Mouse (Mus musculus) natural killer cell, adult 2 months (primary cell): ENCODE data around the gene Stk16.

ENCODE experiments used
- DNase-seq, 2 experiments: peaks; one replicate each; pipeline ENCODE4 v3.0.0; 2022; ENCODE audit warnings: low spot score in 2 of 2

Stk16 gene

DNA sequence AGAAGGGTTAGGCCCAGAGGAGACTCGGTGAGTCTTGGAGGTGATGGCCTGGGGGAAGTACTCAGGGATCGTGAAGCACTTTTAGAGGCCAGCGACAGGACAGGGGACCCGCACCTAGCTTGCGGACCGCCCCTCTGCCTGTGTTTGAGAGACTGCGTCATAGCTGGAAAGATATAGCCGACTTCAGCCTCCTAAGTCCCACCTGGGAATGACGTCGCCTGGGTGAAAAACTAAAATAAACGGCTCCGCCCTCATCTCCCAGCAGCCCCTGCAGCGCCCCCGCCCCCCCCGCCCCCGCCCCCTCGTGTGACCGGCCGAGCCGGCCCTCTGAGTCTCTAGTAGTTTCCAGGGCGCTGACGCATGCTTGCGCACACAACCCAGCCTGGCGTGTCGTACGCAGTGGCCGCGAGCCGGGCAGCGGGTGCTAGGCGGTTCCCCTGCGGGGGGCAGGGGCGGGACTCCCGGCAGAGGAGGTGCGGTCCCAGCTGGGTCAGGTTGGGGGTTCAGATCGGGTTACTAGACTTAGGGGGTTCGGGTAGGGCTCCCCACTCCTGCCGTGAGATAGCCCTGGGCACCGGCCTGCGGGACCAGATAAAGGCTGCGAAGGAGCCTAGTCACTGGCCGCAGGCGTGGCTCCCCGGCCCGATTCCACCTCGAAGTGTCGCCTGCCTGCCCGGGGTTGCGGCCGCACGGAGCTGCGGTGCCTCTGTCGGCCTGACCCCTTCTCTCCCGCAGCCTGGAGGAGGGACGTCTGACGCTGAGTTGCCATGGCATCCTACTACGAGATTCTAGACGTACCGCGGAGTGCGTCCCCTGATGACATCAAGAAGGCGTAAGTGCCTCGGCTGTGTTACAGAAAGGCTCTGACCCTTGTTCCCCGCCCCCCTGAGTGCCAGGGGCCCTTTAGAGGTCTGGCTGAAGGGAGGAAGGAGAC, 25.7 kb downstream of the Stk16 start, which contains the start of gene Dnajb2:
Dnajb2 (plus strand) TSS at position 290 of the 934 bp plus-strand sequence.
- peak; percentile 91 to 92 for DNase-seq

GRCm38 (mm10) chr1:75239591-75239990, 29.0 kb downstream of the Stk16 start:
- no peak for DNase-seq

GRCm38 (mm10) chr1:75243411-75243810, 32.8 kb downstream of the Stk16 start:
- DNase-seq, result no peak

DNA sequence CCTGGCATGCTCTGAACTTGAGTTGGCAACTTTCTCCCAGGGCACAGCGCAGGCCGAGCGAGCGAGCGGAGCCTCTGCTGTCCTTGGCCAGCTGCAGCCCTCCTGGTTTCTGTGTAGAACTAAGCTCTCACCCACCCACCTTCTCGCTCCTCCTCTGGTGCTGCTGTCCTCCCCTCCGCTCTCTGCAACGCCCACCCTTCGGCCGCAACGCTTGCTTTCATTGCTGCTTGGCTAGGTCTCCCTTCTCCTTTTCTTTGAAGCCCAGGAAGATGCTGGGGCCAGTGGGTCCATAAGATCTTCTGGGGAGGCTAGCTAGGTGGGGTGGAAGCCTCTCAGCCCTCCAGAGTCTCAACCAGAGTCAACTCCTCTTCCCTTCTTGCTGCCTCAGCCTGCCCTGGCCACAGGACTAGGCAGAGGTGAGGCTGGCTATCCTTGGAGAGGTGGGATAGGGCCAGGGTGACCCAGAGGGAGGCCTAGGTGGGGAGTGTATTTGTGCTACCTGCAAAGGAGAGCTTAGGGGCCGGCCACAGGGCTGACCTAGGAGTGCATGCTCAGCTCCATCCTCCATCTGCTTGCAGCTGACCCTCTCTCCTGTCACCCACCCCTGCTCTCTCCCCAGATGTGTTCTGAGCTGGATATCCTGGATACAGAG, 33.7 kb downstream of the Stk16 start:
- DNase-seq, result no peak

- DNase-seq, result no peak
Observed at GRCm38 (mm10) chr1:75244836-75245235, 34.2 kb downstream of the Stk16 start.

- DNase-seq, result no peak
Observed at GRCm38 (mm10) chr1:75247071-75247930, 36.7 kb downstream of the Stk16 start.

GRCm38 (mm10) chr1:75248041-75248772, 37.6 kb downstream of the Stk16 start:
- DNase-seq, result no peak

DNA sequence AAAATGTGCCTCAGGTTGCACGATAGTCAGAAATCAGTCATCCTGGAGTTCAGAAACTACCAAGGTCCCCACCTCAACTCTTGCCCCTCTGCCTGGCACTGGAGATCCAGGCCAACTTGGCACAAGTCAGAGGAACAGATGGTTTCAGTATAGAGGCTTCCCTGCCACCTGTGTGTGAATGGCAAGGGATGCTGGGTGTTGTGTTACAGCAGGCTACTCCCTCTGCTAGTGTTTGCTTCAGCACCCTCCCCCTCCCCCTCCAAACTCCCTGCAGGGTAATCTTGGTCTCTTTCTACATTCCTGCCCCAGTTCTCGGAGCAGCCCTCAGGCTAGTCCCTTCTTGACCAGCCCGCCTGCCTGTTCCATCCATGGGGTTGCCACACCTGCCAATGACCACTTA, 39.9 kb downstream of the Stk16 start:
- no peak for DNase-seq

DNA sequence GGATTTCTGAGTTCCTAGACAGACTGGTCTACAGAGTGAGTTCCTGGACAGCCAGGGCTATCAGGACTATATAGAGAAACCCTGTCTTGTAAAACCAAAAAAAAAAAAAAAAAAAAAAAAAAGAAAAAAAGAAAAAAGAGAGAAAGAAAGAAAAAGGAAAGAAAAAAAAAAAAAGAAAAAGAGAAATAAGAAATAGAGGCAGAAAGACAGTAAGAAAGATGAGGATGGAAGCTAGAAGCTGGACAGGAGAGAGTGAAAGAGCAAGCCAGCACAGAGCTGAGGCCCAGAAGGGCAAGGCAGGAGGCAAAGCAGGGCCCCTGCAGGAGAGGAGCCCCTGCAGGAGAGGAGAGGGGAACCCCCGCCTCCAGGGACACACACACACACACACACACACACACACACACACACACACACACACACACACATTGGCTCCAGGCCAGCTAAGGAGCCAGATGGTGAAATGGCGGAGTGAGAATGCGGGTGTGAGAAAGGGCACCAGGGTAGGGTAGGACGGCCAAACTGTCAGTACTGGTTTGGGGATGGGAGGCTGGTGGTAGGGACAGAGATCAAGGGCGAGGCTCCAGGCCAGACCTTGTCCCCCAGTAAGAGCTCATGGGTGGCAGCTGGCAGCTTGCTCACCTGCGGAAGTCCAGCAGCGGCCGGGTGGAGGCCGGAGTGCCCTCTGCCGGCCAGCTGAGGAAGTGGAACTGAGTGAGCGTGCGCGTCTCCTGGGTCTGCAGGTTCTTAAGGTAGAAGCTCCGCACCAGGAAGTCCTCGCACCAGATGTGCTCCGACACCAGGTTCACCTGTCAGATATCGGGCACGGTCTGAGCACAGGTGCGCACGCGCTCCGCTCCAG, 40.7 kb downstream of the Stk16 start:
- peak; percentile 80 to 88 for DNase-seq

- no peak for DNase-seq
Observed at GRCm38 (mm10) chr1:75252308-75252707, 41.7 kb downstream of the Stk16 start.

DNA sequence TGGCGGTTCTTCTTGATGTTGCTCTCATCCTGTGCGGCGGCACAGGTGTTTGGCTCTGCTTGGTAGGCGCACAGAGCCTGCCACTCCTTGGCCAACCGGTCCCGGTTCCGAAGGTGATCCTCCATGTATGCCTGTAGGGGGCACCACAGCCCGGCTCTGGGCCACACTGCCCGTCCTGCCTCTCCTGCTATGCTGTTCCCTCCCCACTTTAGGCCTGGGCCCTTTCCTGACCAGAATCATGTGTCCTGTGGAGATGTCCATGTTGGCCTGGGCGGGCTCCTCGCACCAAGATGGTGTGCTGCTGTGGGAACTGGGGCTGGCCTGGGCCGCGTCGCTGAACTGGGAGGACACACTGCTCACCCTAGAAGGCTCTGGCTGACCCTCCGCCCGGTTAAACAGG, 42.4 kb downstream of the Stk16 start:
- no peak for DNase-seq

GRCm38 (mm10) chr1:75253849-75254624, 43.4 kb downstream of the Stk16 start:
- peak; percentile 74 to 83 for DNase-seq

- no peak for DNase-seq
Observed at GRCm38 (mm10) chr1:75254625-75255013, 44.0 kb downstream of the Stk16 start.

- DNase-seq, result no peak
Observed at GRCm38 (mm10) chr1:75255516-75256046, 44.9 kb downstream of the Stk16 start.

GRCm38 (mm10) chr1:75261278-75261677, 50.6 kb downstream of the Stk16 start:
- DNase-seq, result no peak

DNA sequence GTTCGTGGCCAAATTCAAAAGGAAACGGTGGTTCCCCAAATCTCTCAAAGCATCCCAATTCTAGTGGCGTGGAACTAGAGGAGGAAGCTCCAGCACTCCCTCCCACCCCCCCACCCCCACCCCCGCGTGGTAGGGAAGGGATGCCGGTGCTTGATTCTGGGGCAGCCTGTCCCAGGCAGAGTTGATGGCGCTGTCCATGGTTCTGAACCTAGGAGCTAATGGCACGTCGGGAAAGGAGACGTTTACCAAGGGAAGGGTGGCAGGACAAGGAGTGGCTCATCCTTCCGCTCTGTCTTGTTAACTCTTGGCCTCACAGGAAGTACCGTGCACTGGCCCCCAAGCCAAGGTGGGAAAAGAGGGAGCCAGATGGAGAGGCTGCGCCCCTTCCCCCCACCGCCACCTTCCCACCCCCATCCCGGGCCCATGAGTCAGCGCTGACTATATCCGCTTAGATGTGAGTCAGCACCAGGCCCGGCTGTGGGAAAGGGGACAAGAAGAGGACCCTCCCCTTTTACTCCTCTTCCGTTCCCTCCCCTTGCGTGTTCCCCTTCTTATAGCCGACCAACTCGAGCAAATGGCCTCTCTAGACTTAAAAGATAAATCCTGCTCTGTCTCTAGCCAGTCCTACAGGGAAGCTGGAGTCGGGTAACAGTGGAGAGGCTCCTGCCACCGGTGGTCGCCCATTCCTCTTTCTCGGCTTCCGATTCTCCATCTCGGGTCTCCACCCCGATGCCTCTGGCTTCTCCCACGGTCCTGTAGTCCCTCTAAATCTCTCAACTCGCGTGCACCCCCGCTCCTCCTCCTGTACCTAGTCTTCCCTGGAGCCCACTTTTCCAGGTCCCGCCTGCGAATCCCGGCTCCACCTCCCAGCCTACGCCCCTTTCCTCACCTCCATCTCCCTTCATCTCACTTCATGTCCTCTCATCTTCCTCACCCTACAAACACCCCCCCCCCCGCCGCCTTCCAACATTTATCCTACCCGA, 52.6 kb downstream of the Stk16 start:
- no peak for DNase-seq

DNA sequence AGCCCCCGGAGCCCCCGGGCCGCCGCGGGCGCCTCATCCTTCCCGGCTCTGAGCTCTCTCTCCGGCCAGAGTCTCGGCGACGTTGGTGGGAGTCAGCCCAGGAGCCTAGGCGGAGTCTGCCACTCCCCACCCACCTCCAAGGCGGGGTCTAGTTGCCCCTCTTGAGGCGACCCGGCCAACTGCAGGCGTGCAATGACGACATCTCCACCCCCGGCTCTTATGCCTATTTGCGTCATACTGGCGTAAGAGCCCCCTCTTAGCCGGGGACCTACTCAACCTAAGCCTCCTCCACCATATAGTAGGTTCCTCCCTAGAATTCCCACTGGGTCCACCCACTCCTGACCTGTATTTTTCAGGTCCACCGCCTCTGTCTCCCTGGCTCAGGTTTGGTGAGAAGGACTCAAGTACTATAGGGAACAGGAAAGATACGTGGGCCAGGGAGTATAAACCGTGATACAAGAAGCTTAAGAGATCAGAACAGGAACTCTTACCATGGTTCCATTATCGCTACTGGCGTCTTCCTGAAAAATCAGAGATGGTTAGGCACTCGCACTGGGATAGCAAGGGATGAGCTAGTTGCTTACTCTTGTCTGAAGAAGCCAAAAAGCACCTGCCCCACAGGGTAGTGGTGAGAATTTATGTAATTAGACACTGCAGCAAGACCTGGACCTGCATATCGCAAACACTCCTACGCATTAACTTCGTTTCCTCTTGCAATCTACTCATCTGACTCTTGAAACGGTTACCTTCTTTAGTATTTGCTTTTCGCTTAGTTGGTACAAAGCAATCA, 53.6 kb downstream of the Stk16 start, which contains the start of gene Ptprn:
Ptprn (minus strand) TSS at position 412 of the 790 bp plus-strand sequence.
- DNase-seq, result no peak
